Mouse (Mus musculus): ENCODE data around the gene Uvrag. TPM values are rescaled to one million over a fixed set of nuclear protein-coding genes. Genes with fewer than 3 reads are reported as not detected.
A peak's percentile ranks its signal among the peaks of the same experiment; 100 is the strongest.

Uvrag gene
- total and polyA plus RNA-seq, 2 experiments, result 12.2 to 18.3 TPM

DNA sequence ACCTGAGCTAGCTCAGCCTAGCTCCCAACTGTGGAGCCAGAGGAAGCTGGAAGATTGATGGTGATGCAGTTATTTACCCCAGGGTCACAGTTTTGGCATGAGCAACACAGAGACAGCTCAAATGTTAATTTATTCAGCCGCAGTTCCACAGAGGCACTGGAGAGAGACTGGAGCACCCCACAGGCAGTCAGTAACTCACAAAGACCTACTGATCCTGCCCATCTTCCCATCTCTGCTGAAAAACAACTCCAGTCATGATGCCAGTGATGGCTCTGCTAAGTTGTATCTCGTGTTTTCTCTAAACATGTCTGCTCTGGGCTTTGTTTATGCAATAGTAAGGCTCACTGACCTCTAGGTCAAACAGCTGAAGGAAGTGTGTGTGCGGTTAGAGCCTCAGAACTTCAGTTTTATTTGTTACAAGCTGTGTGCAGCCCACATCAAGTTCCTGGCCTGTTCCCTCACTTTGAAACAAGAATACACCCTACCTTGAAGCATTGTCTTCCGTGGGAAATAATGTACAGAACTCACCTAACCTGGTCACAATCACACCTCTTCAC, 34.1 kb downstream of the Uvrag start:
- Histone ChIP-seq H3K9ac (ENCODE audit: low read depth, low read length) (0 out of 2 replicates have a peak overlapping the region, but pooled peaks have one; percentile 19), H3K27me3 (ENCODE audit: control insufficient read depth, insufficient read depth, low read length) (no peaks in the 10 kb centered on the region), H3K4me1 (ENCODE audit: control insufficient read depth, insufficient read depth, low read length) (peaks cover 20% of the 10 kb centered on the region), H3K36me3 (ENCODE audit: control insufficient read depth, insufficient read depth, low read length) (no peaks in the 10 kb centered on the region; the same call in 1 of the 2 replicates), H3K4me3 (ENCODE audit: insufficient read depth, low read depth, low read length) (no peak overlapping the region), H3K27ac (replicated peaks; ENCODE audit: insufficient read depth, low read depth, low read length) (peak overlapping the region; percentile 84), H3K79me2 (ENCODE audit: control insufficient read depth, insufficient read depth, low read length) (peaks cover 14% of the 10 kb centered on the region; the same call in 1 of the 2 replicates)
- TF ChIP-seq POLR2A (IDR thresholded peaks at IDR 0.05; ENCODE audit: extremely low read depth, insufficient read depth, low read length) (no peak), CTCF (IDR thresholded peaks at IDR 0.05; ENCODE audit: low read depth, low read length) (no peak)
- WGBS, result 20% methylated on average over 4 of the region's 4 CpGs
- peak; percentile 81 for DNase-seq (ENCODE audit: extremely low read depth, low read depth, low spot score)

- H3K36me3 ChIP-seq (ENCODE audit: control insufficient read depth, insufficient read depth, low read length), result peaks cover 8% of the 10 kb centered on the region; the same call in 1 of the 2 replicates
- peak; percentile 85 for DNase-seq (ENCODE audit: extremely low read depth, low read depth, low spot score)
- peak overlapping the region; percentile 30 for H3K9ac ChIP-seq (ENCODE audit: low read depth, low read length)
- H3K27me3 ChIP-seq (ENCODE audit: control insufficient read depth, insufficient read depth, low read length), result no peaks in the 10 kb centered on the region
- H3K4me3 ChIP-seq (ENCODE audit: insufficient read depth, low read depth, low read length), result no peak overlapping the region
- peak overlapping the region; percentile 85 for H3K27ac ChIP-seq (replicated peaks; ENCODE audit: insufficient read depth, low read depth, low read length)
- WGBS, result 19% methylated on average over 11 of the region's 11 CpGs
- TF ChIP-seq POLR2A (IDR thresholded peaks at IDR 0.05; ENCODE audit: extremely low read depth, insufficient read depth, low read length) (no peak), CTCF (IDR thresholded peaks at IDR 0.05; ENCODE audit: low read depth, low read length) (no peak)
- H3K4me1 ChIP-seq (ENCODE audit: control insufficient read depth, insufficient read depth, low read length), result peaks cover 42% of the 10 kb centered on the region
- peaks cover 10% of the 10 kb centered on the region; the same call in 1 of the 2 replicates for H3K79me2 ChIP-seq (ENCODE audit: control insufficient read depth, insufficient read depth, low read length)
Observed at GRCm38 (mm10) chr7:99101767-99102593, 39.0 kb downstream of the Uvrag start.

DNA sequence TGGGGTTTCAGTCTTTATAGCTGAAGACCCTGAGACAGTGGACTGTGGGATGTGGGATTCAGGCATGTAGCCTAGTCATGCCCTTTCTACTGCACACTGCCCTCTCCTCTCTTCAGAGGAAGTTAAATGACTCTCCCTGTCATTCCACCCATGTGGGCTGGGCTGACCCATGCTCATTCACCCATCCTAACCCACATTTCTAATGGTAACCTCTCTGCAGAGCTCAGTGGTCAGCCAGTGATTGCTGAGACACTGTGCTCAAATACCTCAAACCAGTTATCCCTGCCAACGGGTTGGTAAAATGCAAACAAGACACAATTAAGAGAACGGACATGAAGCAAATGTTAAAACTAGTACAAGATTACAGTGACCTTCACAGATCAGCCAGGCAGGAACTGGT, 39.9 kb downstream of the Uvrag start:
- H3K79me2 ChIP-seq (ENCODE audit: control insufficient read depth, insufficient read depth, low read length), result peaks cover 10% of the 10 kb centered on the region; the same call in 1 of the 2 replicates
- 3% methylated on average over 2 of the region's 2 CpGs for WGBS
- H3K27me3 ChIP-seq (ENCODE audit: control insufficient read depth, insufficient read depth, low read length), result no peaks in the 10 kb centered on the region
- no peak overlapping the region for H3K4me3 ChIP-seq (ENCODE audit: insufficient read depth, low read depth, low read length)
- peak overlapping the region; percentile 94 for H3K27ac ChIP-seq (replicated peaks; ENCODE audit: insufficient read depth, low read depth, low read length)
- peak; percentile 75 for DNase-seq (ENCODE audit: extremely low read depth, low read depth, low spot score)
- peaks cover 42% of the 10 kb centered on the region for H3K4me1 ChIP-seq (ENCODE audit: control insufficient read depth, insufficient read depth, low read length)
- TF ChIP-seq POLR2A (IDR thresholded peaks at IDR 0.05; ENCODE audit: extremely low read depth, insufficient read depth, low read length) (no peak), CTCF (IDR thresholded peaks at IDR 0.05; ENCODE audit: low read depth, low read length) (no peak)
- H3K9ac ChIP-seq (ENCODE audit: low read depth, low read length), result peak overlapping the region; percentile 47
- peaks cover 8% of the 10 kb centered on the region; the same call in 1 of the 2 replicates for H3K36me3 ChIP-seq (ENCODE audit: control insufficient read depth, insufficient read depth, low read length)

GRCm38 (mm10) chr7:99100573-99100972, 40.4 kb downstream of the Uvrag start:
- Histone ChIP-seq H3K27me3 (ENCODE audit: control insufficient read depth, insufficient read depth, low read length) (no peaks in the 10 kb centered on the region), H3K36me3 (ENCODE audit: control insufficient read depth, insufficient read depth, low read length) (peaks cover 8% of the 10 kb centered on the region; the same call in 1 of the 2 replicates), H3K4me1 (ENCODE audit: control insufficient read depth, insufficient read depth, low read length) (peaks cover 42% of the 10 kb centered on the region), H3K27ac (replicated peaks; ENCODE audit: insufficient read depth, low read depth, low read length) (peak overlapping the region; percentile 94), H3K9ac (ENCODE audit: low read depth, low read length) (peak overlapping the region; percentile 51), H3K79me2 (ENCODE audit: control insufficient read depth, insufficient read depth, low read length) (peaks cover 10% of the 10 kb centered on the region; the same call in 1 of the 2 replicates), H3K4me3 (ENCODE audit: insufficient read depth, low read depth, low read length) (no peak overlapping the region)
- peak; percentile 100 for DNase-seq (ENCODE audit: extremely low read depth, low read depth, low spot score)
- 21% methylated on average over 8 of the region's 8 CpGs for WGBS
- TF ChIP-seq CTCF (IDR thresholded peaks at IDR 0.05; ENCODE audit: low read depth, low read length), result no peak
- no peak for TF ChIP-seq POLR2A (IDR thresholded peaks at IDR 0.05; ENCODE audit: extremely low read depth, insufficient read depth, low read length)

DNA sequence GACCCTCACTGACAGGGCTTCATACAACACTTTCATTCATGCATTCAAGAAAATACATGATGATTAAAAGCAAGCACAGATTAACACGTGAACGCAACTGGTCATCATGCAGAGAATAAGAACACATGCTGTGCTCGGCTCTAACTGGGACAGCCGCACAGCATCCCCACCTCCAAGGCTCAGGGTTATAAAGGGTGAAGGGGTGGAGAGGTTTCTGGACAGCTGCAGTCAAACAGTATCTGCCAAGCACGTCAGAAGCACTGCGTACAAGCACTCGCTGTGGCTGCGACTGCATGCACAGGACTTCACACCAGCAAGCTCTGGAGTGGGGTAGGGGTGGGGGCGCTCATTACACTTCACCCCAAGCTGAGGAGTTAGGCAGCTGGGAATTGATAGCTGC, 40.9 kb downstream of the Uvrag start:
- H3K79me2 ChIP-seq (ENCODE audit: control insufficient read depth, insufficient read depth, low read length), result peaks cover 7% of the 10 kb centered on the region; the same call in 1 of the 2 replicates
- no peak overlapping the region for H3K4me3 ChIP-seq (ENCODE audit: insufficient read depth, low read depth, low read length)
- 22% methylated on average over 9 of the region's 9 CpGs for WGBS
- H3K27me3 ChIP-seq (ENCODE audit: control insufficient read depth, insufficient read depth, low read length), result no peaks in the 10 kb centered on the region
- H3K9ac ChIP-seq (ENCODE audit: low read depth, low read length), result peak overlapping the region; percentile 51
- peaks cover 8% of the 10 kb centered on the region; the same call in 1 of the 2 replicates for H3K36me3 ChIP-seq (ENCODE audit: control insufficient read depth, insufficient read depth, low read length)
- TF ChIP-seq CTCF (IDR thresholded peaks at IDR 0.05; ENCODE audit: low read depth, low read length), result no peak
- TF ChIP-seq POLR2A (IDR thresholded peaks at IDR 0.05; ENCODE audit: extremely low read depth, insufficient read depth, low read length), result no peak
- H3K4me1 ChIP-seq (ENCODE audit: control insufficient read depth, insufficient read depth, low read length), result peaks cover 42% of the 10 kb centered on the region
- DNase-seq (ENCODE audit: extremely low read depth, low read depth, low spot score), result peak; percentile 79
- peak overlapping the region; percentile 90 for H3K27ac ChIP-seq (replicated peaks; ENCODE audit: insufficient read depth, low read depth, low read length)
